Mouse (Mus musculus): ENCODE results near the gene Mdm1. TPM values are rescaled to one million over a fixed set of nuclear protein-coding genes. Genes with fewer than 3 reads are reported as not detected.

The Mdm1 gene
- polyA plus RNA-seq, 1 experiment from 2014 or later = 26.7 TPM

DNA sequence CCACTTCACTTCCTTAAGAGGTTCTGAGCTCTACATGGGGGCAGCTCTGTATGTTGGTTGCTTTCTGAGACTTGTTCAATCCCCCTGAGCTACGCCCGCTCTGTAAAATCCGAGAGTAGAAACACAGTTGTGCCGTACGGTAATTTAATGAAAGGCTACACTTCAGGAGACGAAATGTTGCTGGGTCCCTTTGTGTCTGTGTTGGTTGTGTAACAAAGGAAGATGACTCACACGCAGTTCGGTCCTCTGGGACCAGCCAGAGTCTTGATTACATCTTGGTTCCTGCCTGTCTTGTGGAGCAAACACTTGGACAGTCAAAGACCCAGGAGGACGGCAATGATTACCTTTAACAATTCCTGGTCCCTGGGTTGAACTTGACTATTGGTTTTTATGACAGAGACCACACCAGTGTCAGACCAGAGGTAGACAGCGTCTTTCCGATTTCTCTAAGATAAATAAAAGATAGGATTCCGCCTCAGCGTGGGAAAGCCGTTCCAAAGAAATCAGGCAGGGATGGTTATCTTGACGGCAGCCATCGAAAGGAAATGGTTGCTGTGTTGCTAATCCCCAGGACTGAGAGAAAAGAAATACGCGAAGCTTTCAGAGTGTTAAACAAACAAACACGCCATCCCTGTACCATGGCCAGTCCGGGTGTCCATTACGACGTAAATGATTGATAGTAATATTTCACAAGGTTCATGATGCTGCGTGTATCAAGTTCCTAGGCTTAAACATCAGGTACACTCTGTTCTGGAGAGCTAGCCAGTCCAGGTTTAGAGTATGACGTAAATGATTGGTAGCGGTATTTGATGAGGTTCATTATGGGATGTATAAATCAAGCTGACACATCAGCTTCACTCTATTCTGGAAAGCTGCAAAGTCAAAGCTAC, 20.3 kb upstream of the Mdm1 start:
- Histone ChIP-seq H3K4me1 (ENCODE audit: insufficient read depth, low read length) (0 out of 2 replicates have a peak, but pooled peaks cover 6% of the 10 kb centered on the region), H3K36me3 (ENCODE audit: insufficient read depth, low read length) (no peaks in the 10 kb centered on the region), H3K27me3 (ENCODE audit: insufficient read depth, low read length) (no peaks in the 10 kb centered on the region), H3K9ac (replicated peaks; ENCODE audit: low read length) (no peak overlapping the region), H3K4me3 (ENCODE audit: low read length) (no peak overlapping the region), H3K27ac (ENCODE audit: low read length) (no peak overlapping the region), H3K4me2 (replicated peaks; ENCODE audit: low read depth, low read length) (peak overlapping the region; percentile 24), H3K9me3 (ENCODE audit: low read length) (no peaks in the 10 kb centered on the region)
- 48% methylated on average over 25 of the region's 25 CpGs for WGBS
- 0 out of 2 replicates have a peak, but pooled peaks have one; percentile 51 for ATAC-seq (ENCODE audit: low FRiP score, low TSS enrichment)

DNA sequence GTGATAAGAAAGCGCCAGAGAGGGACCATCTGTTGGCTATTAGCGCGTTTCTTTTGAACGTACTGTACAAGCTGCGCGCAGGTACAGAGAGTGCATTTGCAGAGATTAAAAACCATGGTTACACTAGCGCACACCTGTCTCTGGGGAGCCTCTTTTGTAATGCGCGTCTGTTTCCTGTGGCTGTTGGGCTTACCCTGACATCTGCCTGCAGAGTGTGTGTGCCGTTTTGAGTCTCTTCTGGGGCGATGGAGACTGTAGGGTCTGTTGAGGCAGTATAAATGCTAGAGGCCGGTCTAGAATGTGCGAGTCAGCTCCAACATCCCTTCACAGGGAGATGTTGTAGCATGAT, 19.7 kb upstream of the Mdm1 start:
- no peak for ATAC-seq (ENCODE audit: low FRiP score, low TSS enrichment)
- H3K4me2 ChIP-seq (replicated peaks; ENCODE audit: low read depth, low read length) = peak overlapping the region; percentile 24; the same call in 1 of the 2 replicates

DNA sequence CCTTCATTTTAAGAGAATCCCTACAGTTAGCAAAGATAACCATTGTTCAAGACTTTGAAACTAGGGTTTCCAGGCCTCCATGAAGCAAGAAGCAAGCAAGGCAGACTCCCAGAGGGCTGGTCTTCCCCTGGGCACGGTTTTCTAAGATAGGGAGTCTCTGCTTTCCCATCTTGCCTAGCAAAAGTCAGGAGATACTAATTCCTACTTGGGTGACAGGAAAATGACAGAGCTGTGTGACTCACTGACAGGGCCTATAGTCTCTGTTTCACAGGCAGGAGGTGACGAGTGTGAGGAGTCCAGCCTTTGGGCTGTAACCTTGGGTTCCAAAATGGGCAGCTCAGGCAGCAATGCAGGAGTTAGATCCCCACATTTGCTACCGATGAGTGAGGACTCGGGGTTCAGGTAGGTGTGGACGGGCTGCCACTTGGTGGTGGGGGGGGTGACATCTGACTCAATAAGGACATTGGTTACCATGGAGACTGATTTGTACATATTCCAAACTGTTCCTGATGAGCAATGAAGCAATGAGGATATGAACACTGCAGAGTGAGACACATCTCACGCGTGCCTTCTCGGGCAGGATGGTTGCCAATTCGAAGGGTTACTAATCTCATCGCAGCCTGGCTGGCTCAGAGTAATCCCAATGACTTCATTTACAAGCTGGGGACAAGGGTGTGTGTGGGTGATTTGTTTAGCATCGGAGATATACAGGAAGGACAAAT, 19.0 kb upstream of the Mdm1 start:
- no peaks in the 10 kb centered on the region for H3K36me3 ChIP-seq (ENCODE audit: insufficient read depth, low read length)
- no peak for ATAC-seq (ENCODE audit: low FRiP score, low TSS enrichment)
- no peaks in the 10 kb centered on the region for H3K27me3 ChIP-seq (ENCODE audit: insufficient read depth, low read length)
- no peak overlapping the region for H3K4me2 ChIP-seq (replicated peaks; ENCODE audit: low read depth, low read length)
- no peak overlapping the region for H3K4me3 ChIP-seq (ENCODE audit: low read length)
- WGBS = 91% methylated on average over 11 of the region's 11 CpGs
- H3K9me3 ChIP-seq (ENCODE audit: low read length) = no peaks in the 10 kb centered on the region
- 0 out of 2 replicates have a peak, but pooled peaks cover 6% of the 10 kb centered on the region for H3K4me1 ChIP-seq (ENCODE audit: insufficient read depth, low read length)
- H3K27ac ChIP-seq (ENCODE audit: low read length) = no peak overlapping the region
- H3K9ac ChIP-seq (replicated peaks; ENCODE audit: low read length) = no peak overlapping the region

More for the DNA sequence above, 19.7 kb upstream of the Mdm1 start:
- 57% methylated on average over 13 of the region's 13 CpGs for WGBS
- H3K27ac ChIP-seq (ENCODE audit: low read length) = no peak overlapping the region
- H3K27me3 ChIP-seq (ENCODE audit: insufficient read depth, low read length) = no peaks in the 10 kb centered on the region
- 0 out of 2 replicates have a peak, but pooled peaks cover 6% of the 10 kb centered on the region for H3K4me1 ChIP-seq (ENCODE audit: insufficient read depth, low read length)
- H3K9ac ChIP-seq (replicated peaks; ENCODE audit: low read length) = no peak overlapping the region
- H3K36me3 ChIP-seq (ENCODE audit: insufficient read depth, low read length) = no peaks in the 10 kb centered on the region
- H3K9me3 ChIP-seq (ENCODE audit: low read length) = no peaks in the 10 kb centered on the region
- no peak overlapping the region for H3K4me3 ChIP-seq (ENCODE audit: low read length)

DNA sequence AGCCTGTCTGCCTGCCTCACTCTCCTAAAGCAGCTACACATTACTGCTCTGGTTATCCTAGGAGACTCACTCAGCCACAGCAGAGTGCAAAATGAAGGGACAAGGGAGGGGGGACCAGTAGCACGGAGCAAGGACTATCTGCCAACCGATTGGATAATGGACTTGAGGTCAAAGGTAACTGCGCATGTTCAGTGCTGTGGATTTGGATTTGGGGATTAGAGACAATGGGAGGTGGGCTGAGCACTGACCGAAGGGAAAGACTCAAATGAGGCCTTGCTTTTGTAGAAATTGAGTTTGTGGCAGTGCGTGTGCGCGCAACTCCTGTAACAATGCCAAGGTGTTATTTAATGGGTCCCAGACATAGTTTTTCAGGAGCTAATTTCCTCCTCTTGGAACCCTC, 16.4 kb upstream of the Mdm1 start:
- no peak overlapping the region for H3K4me2 ChIP-seq (replicated peaks; ENCODE audit: low read depth, low read length)
- no peaks in the 10 kb centered on the region for H3K36me3 ChIP-seq (ENCODE audit: insufficient read depth, low read length)
- H3K4me1 ChIP-seq (ENCODE audit: insufficient read depth, low read length) = 0 out of 2 replicates have a peak, but pooled peaks cover 6% of the 10 kb centered on the region
- no peaks in the 10 kb centered on the region for H3K9me3 ChIP-seq (ENCODE audit: low read length)
- no peak overlapping the region for H3K27ac ChIP-seq (ENCODE audit: low read length)
- peaks cover 14% of the 10 kb centered on the region for H3K27me3 ChIP-seq (ENCODE audit: insufficient read depth, low read length)
- no peak overlapping the region for H3K9ac ChIP-seq (replicated peaks; ENCODE audit: low read length)
- WGBS = 97% methylated on average over 7 of the region's 7 CpGs
- H3K4me3 ChIP-seq (ENCODE audit: low read length) = no peak overlapping the region
- no peak for ATAC-seq (ENCODE audit: low FRiP score, low TSS enrichment)

DNA sequence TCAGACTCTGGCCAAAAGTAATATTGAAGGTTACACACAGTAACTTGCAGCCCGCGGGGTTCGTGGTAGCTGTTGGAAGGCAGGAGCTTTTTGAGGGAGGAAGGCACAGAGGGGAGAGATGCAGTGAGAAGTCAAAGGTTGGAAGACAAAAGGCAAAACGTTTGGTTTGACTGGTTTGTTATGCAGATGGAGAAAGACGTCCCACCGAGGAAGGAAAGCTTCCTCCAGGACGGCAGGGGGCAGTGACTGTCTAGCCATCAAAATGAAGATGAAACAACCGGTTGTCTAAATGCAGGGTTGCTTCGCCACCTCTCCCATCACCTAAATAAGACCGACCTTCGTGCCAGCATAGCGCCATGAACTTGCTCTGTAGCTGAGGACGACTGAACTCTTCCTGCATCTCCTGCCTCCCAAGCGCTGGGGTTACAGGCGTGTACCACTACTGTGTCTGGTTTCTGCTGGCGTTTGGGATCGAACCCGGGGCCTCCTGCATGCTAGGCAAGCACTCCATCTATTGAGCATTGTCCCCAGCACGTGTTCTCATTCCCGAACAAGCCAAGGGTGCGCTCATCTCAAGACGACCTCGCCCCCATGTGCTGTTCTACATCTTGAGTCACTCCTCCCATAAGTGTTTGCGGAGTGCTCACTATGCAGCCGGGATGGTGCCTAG, 15.7 kb upstream of the Mdm1 start:
- WGBS = 80% methylated on average over 25 of the region's 25 CpGs
- H3K9ac ChIP-seq (replicated peaks; ENCODE audit: low read length) = no peak overlapping the region
- H3K4me1 ChIP-seq (ENCODE audit: insufficient read depth, low read length) = 0 out of 2 replicates have a peak, but pooled peaks cover 6% of the 10 kb centered on the region

DNA sequence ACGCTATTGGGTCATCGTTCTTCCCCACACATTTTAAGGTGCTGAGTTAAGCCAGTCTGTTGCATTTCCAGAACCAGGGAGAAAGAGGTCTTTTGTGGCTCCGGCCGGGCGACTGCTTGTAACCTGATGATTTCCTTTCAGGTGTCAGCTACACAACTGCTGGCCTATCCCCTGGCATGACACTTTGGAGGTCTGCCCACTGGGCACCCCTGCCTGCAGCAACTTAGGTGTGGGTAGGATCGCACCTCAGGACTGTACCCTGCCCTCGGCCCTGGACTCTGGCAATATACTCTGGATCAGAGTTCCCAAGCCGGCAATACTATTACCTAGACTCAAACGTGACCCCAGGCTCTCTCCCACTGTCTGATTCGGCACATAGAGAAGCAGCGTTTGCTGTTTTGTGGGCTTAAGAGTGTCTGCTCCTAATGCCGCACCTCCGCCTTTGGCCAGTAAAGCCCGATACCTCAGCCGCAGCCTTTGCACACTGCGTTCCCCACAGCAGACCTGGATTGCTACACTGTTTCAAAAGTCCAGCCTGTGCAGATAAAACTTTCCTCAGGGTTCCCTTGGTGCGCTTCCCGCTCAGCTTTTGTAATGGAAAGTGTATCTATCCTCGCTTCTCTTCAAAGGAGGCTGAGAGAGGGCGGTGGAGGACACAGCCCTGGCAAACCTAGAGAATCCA, 12.5 kb upstream of the Mdm1 start:
- no peak overlapping the region for H3K4me3 ChIP-seq (ENCODE audit: low read length)
- H3K27ac ChIP-seq (ENCODE audit: low read length) = no peak overlapping the region
- no peak for ATAC-seq (ENCODE audit: low FRiP score, low TSS enrichment)
- H3K36me3 ChIP-seq (ENCODE audit: insufficient read depth, low read length) = no peaks in the 10 kb centered on the region
- no peak overlapping the region for H3K4me2 ChIP-seq (replicated peaks; ENCODE audit: low read depth, low read length)
- H3K9me3 ChIP-seq (ENCODE audit: low read length) = no peaks in the 10 kb centered on the region
- 54% methylated on average over 20 of the region's 20 CpGs for WGBS
- H3K27me3 ChIP-seq (ENCODE audit: insufficient read depth, low read length) = peaks cover 14% of the 10 kb centered on the region
- H3K9ac ChIP-seq (replicated peaks; ENCODE audit: low read length) = no peak overlapping the region
- no peaks in the 10 kb centered on the region for H3K4me1 ChIP-seq (ENCODE audit: insufficient read depth, low read length)

More for the DNA sequence above, 15.7 kb upstream of the Mdm1 start:
- no peaks in the 10 kb centered on the region for H3K36me3 ChIP-seq (ENCODE audit: insufficient read depth, low read length)
- no peak for ATAC-seq (ENCODE audit: low FRiP score, low TSS enrichment)
- H3K27ac ChIP-seq (ENCODE audit: low read length) = no peak overlapping the region
- H3K9me3 ChIP-seq (ENCODE audit: low read length) = no peaks in the 10 kb centered on the region
- peaks cover 14% of the 10 kb centered on the region for H3K27me3 ChIP-seq (ENCODE audit: insufficient read depth, low read length)
- no peak overlapping the region for H3K4me2 ChIP-seq (replicated peaks; ENCODE audit: low read depth, low read length)
- no peak overlapping the region for H3K4me3 ChIP-seq (ENCODE audit: low read length)

DNA sequence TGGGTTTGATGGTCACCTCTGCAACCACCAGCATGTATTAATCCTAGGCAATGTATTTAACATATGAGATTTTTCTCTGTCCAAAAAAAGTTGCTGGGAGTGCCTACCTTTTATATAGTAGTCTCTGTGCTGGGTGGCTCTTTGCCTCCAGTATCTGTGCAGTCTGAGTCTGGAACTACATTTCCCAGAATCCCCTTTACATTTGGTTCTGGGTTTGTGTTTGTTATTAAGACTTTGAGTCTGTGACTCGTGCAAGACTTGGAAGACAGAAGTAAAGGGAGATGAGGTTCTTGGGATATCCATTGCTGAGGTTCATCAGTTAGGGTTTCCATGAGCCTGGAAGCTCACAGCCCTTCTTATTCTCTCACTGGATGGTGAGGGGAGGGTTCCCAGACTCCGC, 11.6 kb upstream of the Mdm1 start:
- H3K27me3 ChIP-seq (ENCODE audit: insufficient read depth, low read length) = peaks cover 14% of the 10 kb centered on the region
- no peak overlapping the region for H3K4me3 ChIP-seq (ENCODE audit: low read length)
- H3K36me3 ChIP-seq (ENCODE audit: insufficient read depth, low read length) = no peaks in the 10 kb centered on the region
- no peak overlapping the region for H3K27ac ChIP-seq (ENCODE audit: low read length)
- no peak for ATAC-seq (ENCODE audit: low FRiP score, low TSS enrichment)
- no peaks in the 10 kb centered on the region for H3K4me1 ChIP-seq (ENCODE audit: insufficient read depth, low read length)
- no peak overlapping the region for H3K4me2 ChIP-seq (replicated peaks; ENCODE audit: low read depth, low read length)
- WGBS = 40% methylated on average over 2 of the region's 2 CpGs
- no peak overlapping the region for H3K9ac ChIP-seq (replicated peaks; ENCODE audit: low read length)
- H3K9me3 ChIP-seq (ENCODE audit: low read length) = no peaks in the 10 kb centered on the region

DNA sequence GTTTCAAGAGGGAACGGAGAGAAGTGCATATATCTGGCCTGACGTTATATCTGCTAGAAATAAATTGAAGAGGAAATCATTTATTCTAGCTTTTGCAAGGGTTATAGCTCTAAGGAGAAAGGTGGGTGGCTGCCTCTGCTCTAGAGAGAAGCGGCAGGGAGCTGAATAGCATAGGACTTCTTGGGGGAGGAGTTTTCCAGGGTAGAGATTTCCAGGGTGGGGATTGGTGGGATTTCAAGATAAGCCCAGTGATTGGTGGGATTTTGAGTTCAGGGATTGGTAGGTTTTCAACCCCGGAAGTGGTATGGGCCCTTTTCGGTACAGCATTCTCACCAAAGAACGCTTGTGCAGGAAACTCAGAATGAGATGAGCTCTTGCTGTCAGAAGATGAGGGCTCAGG, 8.6 kb upstream of the Mdm1 start:
- Histone ChIP-seq H3K4me1 (ENCODE audit: insufficient read depth, low read length) (no peaks in the 10 kb centered on the region), H3K4me3 (ENCODE audit: low read length) (peak overlapping the region; percentile 22; the same call in 1 of the 2 replicates), H3K27me3 (ENCODE audit: insufficient read depth, low read length) (peaks cover 19% of the 10 kb centered on the region), H3K9ac (replicated peaks; ENCODE audit: low read length) (no peak overlapping the region), H3K9me3 (ENCODE audit: low read length) (no peaks in the 10 kb centered on the region), H3K36me3 (ENCODE audit: insufficient read depth, low read length) (no peaks in the 10 kb centered on the region), H3K4me2 (replicated peaks; ENCODE audit: low read depth, low read length) (peak overlapping the region; percentile 21; the same call in 1 of the 2 replicates), H3K27ac (ENCODE audit: low read length) (no peak overlapping the region)
- 66% methylated on average over 6 of the region's 6 CpGs for WGBS
- ATAC-seq (ENCODE audit: low FRiP score, low TSS enrichment) = no peak; the same call in 1 of the 2 replicates

DNA sequence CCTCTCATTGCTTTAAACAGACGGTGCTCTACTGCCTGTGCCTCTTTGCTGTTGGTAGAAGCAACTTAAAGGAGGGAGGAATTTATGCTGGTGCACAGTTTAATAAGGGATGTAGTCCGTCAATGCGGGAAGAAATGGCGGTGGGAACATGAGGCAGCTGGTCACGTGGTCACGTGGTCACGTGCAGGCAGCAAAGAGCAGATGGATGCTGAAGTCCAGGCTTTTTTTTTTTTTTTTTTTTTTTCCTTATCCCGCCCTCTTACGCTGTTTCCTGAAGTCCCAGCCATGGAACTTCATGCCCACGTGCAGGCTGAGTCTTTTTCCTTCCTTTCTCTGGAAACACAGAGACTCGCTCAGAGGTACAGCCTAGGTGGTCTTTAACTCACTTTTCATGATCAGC, 3.1 kb upstream of the Mdm1 start:
- ATAC-seq (ENCODE audit: low FRiP score, low TSS enrichment) = no peak
- H3K27ac ChIP-seq (ENCODE audit: low read length) = no peak overlapping the region
- H3K27me3 ChIP-seq (ENCODE audit: insufficient read depth, low read length) = 0 out of 2 replicates have a peak, but pooled peaks cover 5% of the 10 kb centered on the region
- no peaks in the 10 kb centered on the region for H3K36me3 ChIP-seq (ENCODE audit: insufficient read depth, low read length)
- H3K9me3 ChIP-seq (ENCODE audit: low read length) = no peaks in the 10 kb centered on the region
- H3K4me1 ChIP-seq (ENCODE audit: insufficient read depth, low read length) = peaks cover 9% of the 10 kb centered on the region
- 89% methylated on average over 11 of the region's 11 CpGs for WGBS
- no peak overlapping the region for H3K4me3 ChIP-seq (ENCODE audit: low read length)
- H3K9ac ChIP-seq (replicated peaks; ENCODE audit: low read length) = no peak overlapping the region
- H3K4me2 ChIP-seq (replicated peaks; ENCODE audit: low read depth, low read length) = no peak overlapping the region
